Mouse (Mus musculus) limb, embryonic 15.5 days (tissue): ENCODE data around the gene Wfdc16. TPM values are rescaled to one million over a fixed set of nuclear protein-coding genes. Genes with fewer than 3 reads are reported as not detected.
A peak's percentile ranks its signal among the peaks of the same experiment; 100 is the strongest.

Source experiments
- ATAC-seq: fragments of 200-750 bp; cut with Nextera tagmentation; 2 replicates; pipeline ENCODE4 v1.8.0; 2017; ENCODE audit warnings: low read depth, moderate TSS enrichment; ENCODE audit not compliant: insufficient number of reproducible peaks, low FRiP score, low TSS enrichment
- H3K27ac ChIP-seq: fragments of 300-500 bp; sonication (generic); 2 replicates; pipeline ENCODE4 v1.5.1; 2015; ENCODE audit warnings: moderate library complexity, mild to moderate bottlenecking, inconsistent platforms
- H3K27me3 ChIP-seq: fragments of 300-500 bp; sonication (generic); 2 replicates; pipeline ENCODE4 v1.6.1; 2015; ENCODE audit warnings: inconsistent platforms
- H3K36me3 ChIP-seq: fragments of 300-500 bp; sonication (generic); 2 replicates; pipeline ENCODE4 v1.6.1; 2015; ENCODE audit warnings: inconsistent platforms
- H3K4me1 ChIP-seq: fragments of 300-500 bp; sonication (generic); 2 replicates; pipeline ENCODE4 v1.6.1; 2015; ENCODE audit warnings: inconsistent platforms
- H3K4me2 ChIP-seq: fragments of 300-500 bp; sonication (generic); 2 replicates; pipeline ENCODE4 v1.6.1; 2015; ENCODE audit warnings: mild to moderate bottlenecking, inconsistent platforms
- H3K4me3 ChIP-seq: fragments of 300-500 bp; sonication (generic); 2 replicates; pipeline ENCODE4 v1.5.1; 2015; ENCODE audit warnings: mild to moderate bottlenecking, inconsistent platforms
- H3K9ac ChIP-seq: fragments of 300-500 bp; sonication (generic); 2 replicates; pipeline ENCODE4 v1.6.1; 2015; ENCODE audit warnings: inconsistent platforms
- H3K9me3 ChIP-seq: fragments of 300-500 bp; sonication (generic); 2 replicates; pipeline ENCODE4 v1.6.1; 2016; ENCODE audit warnings: inconsistent platforms
- WGBS: fragments of 180-500 bp; shearing (Covaris S2); methylation state at CpG from one replicate; pipeline ENCODE4 v1.1.7; 2015; 5-methylcytosine and 5-hydroxymethylcytosine counted together
- polyA plus RNA-seq: library from polyadenylated mRNA; unstranded; fragments of >200 nt; fragmentation: Nextera tagmentation; extraction: Ambion mirVana; gene quantifications from 2 replicates; pipeline ENCODE4 v1.2.1, GENCODE M21; 2015

Gene Wfdc16
- polyA plus RNA-seq, result not detected in 2 replicates

- no peak within 1 kb of the TSS for H3K9ac ChIP-seq
- no peak within 1 kb of the TSS for H3K27ac ChIP-seq
- no peaks in the 10 kb centered on the region for H3K27me3 ChIP-seq
- 86% methylated on average over 3 of the region's 3 CpGs for WGBS
- H3K4me2 ChIP-seq, result no peak within 1 kb of the TSS
- ATAC-seq, result no peak
- H3K4me1 ChIP-seq, result no peaks in the 10 kb centered on the region
- H3K9me3 ChIP-seq, result no peaks in the 10 kb centered on the region
- no peak within 1 kb of the TSS for H3K4me3 ChIP-seq
- H3K36me3 ChIP-seq, result no peaks in the 10 kb centered on the region
Observed at GRCm38 (mm10) chr2:164638696-164639095, at the start of gene Wfdc16. TSS of gene Wfdc16 (minus strand) at chr2:164638796.

GRCm38 (mm10) chr2:164684807-164685206 lies 46.2 kb upstream of the Wfdc16 start, which contains the start of gene Wfdc13:
TSS of gene Wfdc13 (plus strand) at chr2:164685107.
- Histone ChIP-seq H3K36me3 (no peaks in the 10 kb centered on the region), H3K9me3 (no peaks in the 10 kb centered on the region), H3K4me2 (no peak within 1 kb of the TSS), H3K27me3 (no peaks in the 10 kb centered on the region), H3K4me3 (no peak within 1 kb of the TSS), H3K27ac (no peak within 1 kb of the TSS), H3K9ac (no peak within 1 kb of the TSS), H3K4me1 (no peaks in the 10 kb centered on the region)
- 58% methylated on average over 3 of the region's 3 CpGs for WGBS
- no peak for ATAC-seq

- no peaks in the 10 kb centered on the region for H3K9me3 ChIP-seq
- no peak overlapping the region for H3K27ac ChIP-seq
- no peaks in the 10 kb centered on the region for H3K36me3 ChIP-seq
- WGBS, result 32% methylated on average over 3 of the region's 3 CpGs
- no peak for ATAC-seq
- H3K4me2 ChIP-seq, result no peak overlapping the region
- peaks cover 9% of the 10 kb centered on the region for H3K4me1 ChIP-seq
- H3K27me3 ChIP-seq, result no peaks in the 10 kb centered on the region
- no peak overlapping the region for H3K9ac ChIP-seq
- H3K4me3 ChIP-seq, result no peak overlapping the region
Observed at GRCm38 (mm10) chr2:164679906-164680305, 41.3 kb upstream of the Wfdc16 start.

GRCm38 (mm10) chr2:164678848-164679625 lies 40.4 kb upstream of the Wfdc16 start:
- H3K4me2 ChIP-seq, result peak overlapping the region; percentile 53
- H3K9me3 ChIP-seq, result no peaks in the 10 kb centered on the region
- H3K27me3 ChIP-seq, result no peaks in the 10 kb centered on the region
- H3K27ac ChIP-seq, result no peak overlapping the region
- H3K36me3 ChIP-seq, result no peaks in the 10 kb centered on the region
- peaks cover 9% of the 10 kb centered on the region for H3K4me1 ChIP-seq
- peak overlapping the region; percentile 32 for H3K4me3 ChIP-seq
- 15% methylated on average over 19 of the region's 19 CpGs for WGBS
- ATAC-seq, result no peak
- H3K9ac ChIP-seq, result no peak overlapping the region

GRCm38 (mm10) chr2:164676916-164677685 lies 38.5 kb upstream of the Wfdc16 start:
- H3K4me3 ChIP-seq, result no peak overlapping the region
- no peak overlapping the region for H3K4me2 ChIP-seq
- no peak overlapping the region for H3K9ac ChIP-seq
- no peak overlapping the region for H3K27ac ChIP-seq
- ATAC-seq, result no peak
- 79% methylated on average over 16 of the region's 16 CpGs for WGBS
- H3K27me3 ChIP-seq, result no peaks in the 10 kb centered on the region
- peaks cover 9% of the 10 kb centered on the region for H3K4me1 ChIP-seq
- H3K9me3 ChIP-seq, result no peaks in the 10 kb centered on the region
- H3K36me3 ChIP-seq, result no peaks in the 10 kb centered on the region

GRCm38 (mm10) chr2:164676103-164676502 lies 37.5 kb upstream of the Wfdc16 start:
- no peaks in the 10 kb centered on the region for H3K9me3 ChIP-seq
- peaks cover 9% of the 10 kb centered on the region for H3K4me1 ChIP-seq
- ATAC-seq, result no peak
- no peaks in the 10 kb centered on the region for H3K27me3 ChIP-seq
- H3K9ac ChIP-seq, result no peak overlapping the region
- H3K36me3 ChIP-seq, result no peaks in the 10 kb centered on the region
- 75% methylated on average over 7 of the region's 7 CpGs for WGBS
- H3K4me3 ChIP-seq, result no peak overlapping the region
- no peak overlapping the region for H3K27ac ChIP-seq
- H3K4me2 ChIP-seq, result no peak overlapping the region

- Histone ChIP-seq H3K36me3 (no peaks in the 10 kb centered on the region), H3K4me1 (peaks cover 5% of the 10 kb centered on the region), H3K27me3 (no peaks in the 10 kb centered on the region), H3K4me3 (no peak within 1 kb of the TSS), H3K9ac (no peak within 1 kb of the TSS), H3K9me3 (no peaks in the 10 kb centered on the region), H3K4me2 (no peak within 1 kb of the TSS), H3K27ac (no peak within 1 kb of the TSS)
- no peak for ATAC-seq
- WGBS, result 64% methylated on average over 7 of the region's 7 CpGs
Observed at GRCm38 (mm10) chr2:164673987-164674386, 35.4 kb upstream of the Wfdc16 start, which contains the start of gene Wfdc11. TSS of gene Wfdc11 (minus strand) at chr2:164674087.

GRCm38 (mm10) chr2:164670938-164671337 lies 32.3 kb upstream of the Wfdc16 start:
- Histone ChIP-seq H3K4me1 (no peaks in the 10 kb centered on the region), H3K9me3 (no peaks in the 10 kb centered on the region), H3K4me3 (no peak overlapping the region), H3K27ac (no peak overlapping the region), H3K9ac (no peak overlapping the region), H3K27me3 (no peaks in the 10 kb centered on the region), H3K36me3 (no peaks in the 10 kb centered on the region), H3K4me2 (no peak overlapping the region)
- 12% methylated on average over 1 of the region's 1 CpGs for WGBS
- ATAC-seq, result no peak

- H3K4me3 ChIP-seq, result no peak overlapping the region
- ATAC-seq, result no peak
- H3K4me2 ChIP-seq, result no peak overlapping the region
- no peaks in the 10 kb centered on the region for H3K4me1 ChIP-seq
- no peak overlapping the region for H3K27ac ChIP-seq
- no peaks in the 10 kb centered on the region for H3K36me3 ChIP-seq
- H3K9ac ChIP-seq, result no peak overlapping the region
- WGBS, result 82% methylated on average over 5 of the region's 5 CpGs
- no peaks in the 10 kb centered on the region for H3K27me3 ChIP-seq
- H3K9me3 ChIP-seq, result no peaks in the 10 kb centered on the region
Observed at GRCm38 (mm10) chr2:164670261-164670660, 31.7 kb upstream of the Wfdc16 start.

GRCm38 (mm10) chr2:164664851-164665250 lies 26.3 kb upstream of the Wfdc16 start:
- no peaks in the 10 kb centered on the region for H3K4me1 ChIP-seq
- no peak overlapping the region for H3K9ac ChIP-seq
- no peak overlapping the region for H3K4me3 ChIP-seq
- WGBS, result 83% methylated on average over 7 of the region's 7 CpGs
- no peak overlapping the region for H3K27ac ChIP-seq
- no peaks in the 10 kb centered on the region for H3K9me3 ChIP-seq
- no peak overlapping the region for H3K4me2 ChIP-seq
- no peaks in the 10 kb centered on the region for H3K27me3 ChIP-seq
- no peaks in the 10 kb centered on the region for H3K36me3 ChIP-seq
- ATAC-seq, result no peak

- Histone ChIP-seq H3K27ac (no peak within 1 kb of the TSS), H3K4me1 (no peaks in the 10 kb centered on the region), H3K27me3 (0 out of 2 replicates have a peak, but pooled peaks cover 4% of the 10 kb centered on the region), H3K9ac (no peak within 1 kb of the TSS), H3K4me3 (no peak within 1 kb of the TSS), H3K9me3 (no peaks in the 10 kb centered on the region), H3K4me2 (no peak within 1 kb of the TSS), H3K36me3 (no peaks in the 10 kb centered on the region)
- ATAC-seq, result no peak
- WGBS, result 80% methylated on average over 9 of the region's 9 CpGs
Observed at GRCm38 (mm10) chr2:164656483-164656882, 17.9 kb upstream of the Wfdc16 start, which contains the start of gene Wfdc9. TSS of gene Wfdc9 (minus strand) at chr2:164656583.

- Histone ChIP-seq H3K4me1 (no peaks in the 10 kb centered on the region), H3K4me2 (no peak within 1 kb of the TSS), H3K9me3 (no peaks in the 10 kb centered on the region), H3K9ac (no peak within 1 kb of the TSS), H3K4me3 (no peak within 1 kb of the TSS), H3K27me3 (0 out of 2 replicates have a peak, but pooled peaks cover 4% of the 10 kb centered on the region), H3K27ac (no peak within 1 kb of the TSS), H3K36me3 (no peaks in the 10 kb centered on the region)
- no peak for ATAC-seq
- 17% methylated on average over 11 of the region's 11 CpGs for WGBS
Observed at GRCm38 (mm10) chr2:164655858-164656257, 17.3 kb upstream of the Wfdc16 start, which contains the start of gene Wfdc10. TSS of gene Wfdc10 (plus strand) at chr2:164656046.
